Mouse (Mus musculus): ENCODE results near the gene Olfr453. TPM values are rescaled to one million over a fixed set of nuclear protein-coding genes. Genes with fewer than 3 reads are reported as not detected.
A peak's percentile ranks its signal among the peaks of the same experiment; 100 is the strongest.

Olfr453 gene
- not detected for total RNA-seq (2021)
- long read RNA-seq, experiment 1: 0 reads
- long read RNA-seq, experiment 2: 0 reads

- DNase-seq: no peak
These were observed at the start of gene Olfr453 for GRCm38 (mm10) chr6:42739071-42739470. Olfr453 (plus strand) TSS chr6:42739371.

GRCm38 (mm10) chr6:42689761-42690160, 49.4 kb upstream of the Olfr453 start:
- no peak for DNase-seq

- peak; percentile 89 for DNase-seq
These were observed 47.0 kb upstream of the Olfr453 start for GRCm38 (mm10) chr6:42692154-42692516.

GRCm38 (mm10) chr6:42692517-42693190, 46.5 kb upstream of the Olfr453 start:
- DNase-seq: peak; percentile 89

GRCm38 (mm10) chr6:42709291-42710211, 29.6 kb upstream of the Olfr453 start, which contains the start of gene Tcaf1:
Tcaf1 (minus strand) TSS chr6:42710088.
- DNase-seq: peak; percentile 85

- DNase-seq: no peak
These were observed 24.5 kb upstream of the Olfr453 start for GRCm38 (mm10) chr6:42714668-42715067.

GRCm38 (mm10) chr6:42717973-42718372, 21.2 kb upstream of the Olfr453 start:
- peak; percentile 38 for DNase-seq

GRCm38 (mm10) chr6:42742303-42742702, 3.1 kb downstream of the Olfr453 start:
- no peak for DNase-seq

- peak; percentile 2 for DNase-seq
These were observed 8.7 kb downstream of the Olfr453 start for GRCm38 (mm10) chr6:42747846-42748245.

- DNase-seq: no peak
These were observed 16.9 kb downstream of the Olfr453 start, which contains the start of gene Olfr38 for GRCm38 (mm10) chr6:42756104-42756503. Olfr38 (plus strand) TSS chr6:42756404.

GRCm38 (mm10) chr6:42777066-42777465, 37.9 kb downstream of the Olfr453 start:
- no peak for DNase-seq

- no peak for DNase-seq
These were observed 45.6 kb downstream of the Olfr453 start, which contains the start of gene Olfr452 for GRCm38 (mm10) chr6:42784793-42785192. Olfr452 (plus strand) TSS chr6:42785093.

GRCm38 (mm10) chr6:42790247-42790948, 51.2 kb downstream of the Olfr453 start:
- DNase-seq: no peak

GRCm38 (mm10) chr6:42790949-42791556, 51.9 kb downstream of the Olfr453 start:
- no peak for DNase-seq

GRCm38 (mm10) chr6:42794982-42795381, 55.8 kb downstream of the Olfr453 start:
- DNase-seq: no peak

Other genes starting within 250 kb of the Olfr453 start
- not detected for gene Olfr455, start 191.8 kb upstream of the Olfr453 start, total RNA-seq (2021)
- gene Tcaf3, start 141.7 kb upstream of the Olfr453 start, total RNA-seq (2021): not detected
- gene Tcaf2, start 94.1 kb upstream of the Olfr453 start, total RNA-seq (2021): 1 to 10 TPM; 7.8 to 8.9 TPM
- gene Tcaf1, start 29.3 kb upstream of the Olfr453 start, total RNA-seq (2021): 10 to 100 TPM; 44.3 to 48.2 TPM
- gene Olfr38, start 17.0 kb downstream of the Olfr453 start, total RNA-seq (2021): not detected
- not detected for gene Olfr452, start 45.7 kb downstream of the Olfr453 start, total RNA-seq (2021)
- not detected for gene Olfr450, start 72.6 kb downstream of the Olfr453 start, total RNA-seq (2021)
- not detected for gene Olfr449, start 95.0 kb downstream of the Olfr453 start, total RNA-seq (2021)
- not detected for gene Olfr448, start 151.1 kb downstream of the Olfr453 start, total RNA-seq (2021)
- gene Olfr447, start 169.5 kb downstream of the Olfr453 start, total RNA-seq (2021): not detected
- not detected for gene Olfr446, start 182.0 kb downstream of the Olfr453 start, total RNA-seq (2021)
- not detected for gene Olfr444, start 209.7 kb downstream of the Olfr453 start, total RNA-seq (2021)

Data from adrenal gland, postnatal 10 days (tissue).